Mouse (Mus musculus): Measurements from ENCODE around the gene Lcmt1. TPM values are rescaled to one million over a fixed set of nuclear protein-coding genes. Genes with fewer than 3 reads are reported as not detected.

Lcmt1 gene
- polyA plus RNA-seq, 1 experiment from 2014 or later, result 36.2 TPM

- ATAC-seq, result no peak
- 85% methylated on average over 6 of the region's 6 CpGs for WGBS
- peaks cover 37% of the 10 kb centered on the region; the same call in 1 of the 2 replicates for H3K36me3 ChIP-seq (ENCODE audit: control insufficient read depth, insufficient read depth)
- no peak for TF ChIP-seq CTCF (IDR thresholded peaks at IDR 0.05; ENCODE audit: low read depth)
- H3K4me1 ChIP-seq (replicated peaks; ENCODE audit: control insufficient read depth, insufficient read depth, low read length), result peaks cover 8% of the 10 kb centered on the region; the same call in 1 of the 2 replicates
- H3K9ac ChIP-seq (ENCODE audit: low read depth, low read length), result no peak overlapping the region
- no peak overlapping the region for H3K4me2 ChIP-seq (replicated peaks; ENCODE audit: low read depth)
- no peak overlapping the region for H3K27ac ChIP-seq (ENCODE audit: low read depth, low read length)
- H3K27me3 ChIP-seq (replicated peaks; ENCODE audit: control insufficient read depth, insufficient read depth, low read length), result no peaks in the 10 kb centered on the region
- no peaks in the 10 kb centered on the region for H3K9me3 ChIP-seq (ENCODE audit: control insufficient read depth)
- no peak overlapping the region for H3K4me3 ChIP-seq (ENCODE audit: low read depth, low read length)
Observed at GRCm38 (mm10) chr7:123425134-123425757, 55.7 kb downstream of the Lcmt1 start.

GRCm38 (mm10) chr7:123429624-123430410 is 60.2 kb downstream of the Lcmt1 start:
- no peak for TF ChIP-seq CTCF (IDR thresholded peaks at IDR 0.05; ENCODE audit: low read depth)
- H3K9me3 ChIP-seq (ENCODE audit: control insufficient read depth), result no peaks in the 10 kb centered on the region
- peak; percentile 98 for ATAC-seq
- peak overlapping the region; percentile 70 for H3K27ac ChIP-seq (ENCODE audit: low read depth, low read length)
- H3K4me1 ChIP-seq (replicated peaks; ENCODE audit: control insufficient read depth, insufficient read depth, low read length), result peaks cover 13% of the 10 kb centered on the region; the same call in 1 of the 2 replicates
- peaks cover 7% of the 10 kb centered on the region; the same call in 1 of the 2 replicates for H3K36me3 ChIP-seq (ENCODE audit: control insufficient read depth, insufficient read depth)
- H3K9ac ChIP-seq (ENCODE audit: low read depth, low read length), result no peak overlapping the region; the same call in 1 of the 2 replicates
- no peak overlapping the region for H3K4me2 ChIP-seq (replicated peaks; ENCODE audit: low read depth)
- H3K27me3 ChIP-seq (replicated peaks; ENCODE audit: control insufficient read depth, insufficient read depth, low read length), result no peaks in the 10 kb centered on the region
- 35% methylated on average over 8 of the region's 8 CpGs for WGBS
- no peak overlapping the region for H3K4me3 ChIP-seq (ENCODE audit: low read depth, low read length)

GRCm38 (mm10) chr7:123430411-123430705 is 60.8 kb downstream of the Lcmt1 start:
- Histone ChIP-seq H3K4me2 (replicated peaks; ENCODE audit: low read depth) (no peak overlapping the region), H3K4me1 (replicated peaks; ENCODE audit: control insufficient read depth, insufficient read depth, low read length) (peaks cover 13% of the 10 kb centered on the region; the same call in 1 of the 2 replicates), H3K27me3 (replicated peaks; ENCODE audit: control insufficient read depth, insufficient read depth, low read length) (no peaks in the 10 kb centered on the region), H3K9me3 (ENCODE audit: control insufficient read depth) (no peaks in the 10 kb centered on the region), H3K9ac (ENCODE audit: low read depth, low read length) (no peak overlapping the region), H3K4me3 (ENCODE audit: low read depth, low read length) (no peak overlapping the region), H3K27ac (ENCODE audit: low read depth, low read length) (no peak overlapping the region), H3K36me3 (ENCODE audit: control insufficient read depth, insufficient read depth) (peaks cover 1% of the 10 kb centered on the region; the same call in 1 of the 2 replicates)
- peak; percentile 29 for ATAC-seq
- WGBS, result 61% methylated on average over 4 of the region's 4 CpGs
- TF ChIP-seq CTCF (IDR thresholded peaks at IDR 0.05; ENCODE audit: low read depth), result no peak

GRCm38 (mm10) chr7:123431206-123431605 is 61.6 kb downstream of the Lcmt1 start:
- Histone ChIP-seq H3K27me3 (replicated peaks; ENCODE audit: control insufficient read depth, insufficient read depth, low read length) (no peaks in the 10 kb centered on the region), H3K9me3 (ENCODE audit: control insufficient read depth) (no peaks in the 10 kb centered on the region), H3K27ac (ENCODE audit: low read depth, low read length) (no peak overlapping the region), H3K4me1 (replicated peaks; ENCODE audit: control insufficient read depth, insufficient read depth, low read length) (peaks cover 13% of the 10 kb centered on the region; the same call in 1 of the 2 replicates), H3K36me3 (ENCODE audit: control insufficient read depth, insufficient read depth) (no peaks in the 10 kb centered on the region), H3K4me2 (replicated peaks; ENCODE audit: low read depth) (no peak overlapping the region), H3K4me3 (ENCODE audit: low read depth, low read length) (no peak overlapping the region), H3K9ac (ENCODE audit: low read depth, low read length) (no peak overlapping the region)
- ATAC-seq, result no peak
- TF ChIP-seq CTCF (IDR thresholded peaks at IDR 0.05; ENCODE audit: low read depth), result no peak
- WGBS, result 58% methylated on average over 4 of the region's 4 CpGs

DNA sequence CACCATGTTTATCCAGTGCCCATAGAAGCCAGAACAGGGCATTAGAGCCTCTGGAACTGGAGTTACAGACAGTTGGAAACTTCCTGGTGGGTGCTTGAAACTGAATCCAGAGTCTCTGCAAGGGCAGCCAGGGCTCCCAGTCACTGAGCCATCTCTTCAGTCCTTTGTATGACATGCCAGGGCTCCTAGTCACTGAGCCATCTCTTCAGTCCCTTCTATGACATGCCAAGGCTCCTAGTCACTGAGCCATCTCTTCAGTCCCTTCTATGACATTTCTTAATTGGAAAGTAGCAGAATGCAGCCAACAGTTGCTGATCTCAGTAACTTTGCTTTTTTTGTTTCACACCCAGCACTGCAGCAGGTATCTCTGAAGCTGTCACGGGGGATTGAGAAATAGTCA is 72.5 kb downstream of the Lcmt1 start:
- H3K27me3 ChIP-seq (replicated peaks; ENCODE audit: control insufficient read depth, insufficient read depth, low read length), result no peaks in the 10 kb centered on the region
- TF ChIP-seq CTCF (IDR thresholded peaks at IDR 0.05; ENCODE audit: low read depth), result no peak

DNA sequence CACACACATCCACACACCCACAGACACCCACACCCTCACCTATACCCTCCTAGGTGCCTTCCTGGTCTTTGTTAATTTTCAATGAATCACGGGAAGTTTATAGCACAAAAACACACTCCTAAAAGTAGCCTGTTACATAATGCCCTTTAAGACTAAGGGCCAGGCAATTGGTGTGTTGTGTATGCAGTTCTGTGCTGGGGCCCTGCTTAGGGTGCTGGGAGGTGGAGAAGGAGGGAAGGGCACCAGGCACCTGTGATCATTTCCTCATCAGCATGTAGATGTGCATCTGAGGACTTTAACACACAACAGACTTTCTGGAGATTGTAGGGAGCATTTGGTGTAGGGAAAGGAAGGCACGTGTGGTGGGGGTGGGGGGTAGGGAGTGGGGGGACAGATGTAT is 79.2 kb downstream of the Lcmt1 start:
- TF ChIP-seq CTCF (IDR thresholded peaks at IDR 0.05; ENCODE audit: low read depth), result no peak
- no peak overlapping the region for H3K9ac ChIP-seq (ENCODE audit: low read depth, low read length)
- peak overlapping the region; percentile 41; the same call in 1 of the 2 replicates for H3K27ac ChIP-seq (ENCODE audit: low read depth, low read length)
- H3K36me3 ChIP-seq (ENCODE audit: control insufficient read depth, insufficient read depth), result no peaks in the 10 kb centered on the region
- no peak overlapping the region for H3K4me3 ChIP-seq (ENCODE audit: low read depth, low read length)
- H3K4me1 ChIP-seq (replicated peaks; ENCODE audit: control insufficient read depth, insufficient read depth, low read length), result peaks cover 5% of the 10 kb centered on the region; the same call in 1 of the 2 replicates
- no peak overlapping the region for H3K4me2 ChIP-seq (replicated peaks; ENCODE audit: low read depth)
- WGBS, result 50% methylated on average over 2 of the region's 2 CpGs
- H3K27me3 ChIP-seq (replicated peaks; ENCODE audit: control insufficient read depth, insufficient read depth, low read length), result no peaks in the 10 kb centered on the region
- no peaks in the 10 kb centered on the region for H3K9me3 ChIP-seq (ENCODE audit: control insufficient read depth)
- peak; percentile 96 for ATAC-seq

More for the DNA sequence above, 72.5 kb downstream of the Lcmt1 start:
- ATAC-seq, result no peak
- Histone ChIP-seq H3K4me2 (replicated peaks; ENCODE audit: low read depth) (no peak overlapping the region), H3K27ac (ENCODE audit: low read depth, low read length) (no peak overlapping the region), H3K4me3 (ENCODE audit: low read depth, low read length) (no peak overlapping the region), H3K9ac (ENCODE audit: low read depth, low read length) (no peak overlapping the region), H3K36me3 (ENCODE audit: control insufficient read depth, insufficient read depth) (no peaks in the 10 kb centered on the region), H3K4me1 (replicated peaks; ENCODE audit: control insufficient read depth, insufficient read depth, low read length) (no peaks in the 10 kb centered on the region; the same call in 1 of the 2 replicates), H3K9me3 (ENCODE audit: control insufficient read depth) (no peaks in the 10 kb centered on the region)
- 51% methylated on average over 1 of the region's 1 CpGs for WGBS
